Mouse (Mus musculus) heart, adult 18-20 months (tissue): ENCODE data around the gene Rnf113a1. TPM values are rescaled to one million over a fixed set of nuclear protein-coding genes. Genes with fewer than 3 reads are reported as not detected.
"Not testable (repeated sequence)": the region's sequence is repeated elsewhere in the genome, so short reads cannot be mapped to it uniquely, and the experiment has no call there.

ENCODE experiments used
- DNase-seq, 2 experiments: peaks; one replicate each; pipeline ENCODE4 v3.0.0; 2021 to 2022; ENCODE audit warnings: mixed read lengths in 1 of 2
- long read RNA-seq, 2 experiments: library from polyadenylated mRNA; stranded (forward); transcript quantifications; one replicate each; pipeline ENCODE4 v2.0.0; 2021
- total RNA-seq, 2 experiments: library from RNA; stranded (reverse); gene quantifications; 2 replicates each; pipeline ENCODE4 v1.2.3; 2021

Rnf113a1 gene
- total RNA-seq, result 1 to 10 TPM; 1.4 to 1.6 TPM
- long read RNA-seq, experiment 1, partial matches to known transcripts, result 0 of 1 reads
- long read RNA-seq, experiment 1, other reads (novel, unspliced or antisense), result 0 of 1 reads
- long read RNA-seq, experiment 2, partial matches to known transcripts, result 0 of 2 reads
- long read RNA-seq, experiment 2, other reads (novel, unspliced or antisense), result 0 of 2 reads

GRCm38 (mm10) chrX:37191105-37191743 is at the start of gene Rnf113a1, which contains the start of gene Ndufa1:
Gene Rnf113a1 (plus strand): TSS chrX:37191245.
Gene Ndufa1 (minus strand): TSS chrX:37191163.
- DNase-seq, result peak; percentile 86 to 87

DNA sequence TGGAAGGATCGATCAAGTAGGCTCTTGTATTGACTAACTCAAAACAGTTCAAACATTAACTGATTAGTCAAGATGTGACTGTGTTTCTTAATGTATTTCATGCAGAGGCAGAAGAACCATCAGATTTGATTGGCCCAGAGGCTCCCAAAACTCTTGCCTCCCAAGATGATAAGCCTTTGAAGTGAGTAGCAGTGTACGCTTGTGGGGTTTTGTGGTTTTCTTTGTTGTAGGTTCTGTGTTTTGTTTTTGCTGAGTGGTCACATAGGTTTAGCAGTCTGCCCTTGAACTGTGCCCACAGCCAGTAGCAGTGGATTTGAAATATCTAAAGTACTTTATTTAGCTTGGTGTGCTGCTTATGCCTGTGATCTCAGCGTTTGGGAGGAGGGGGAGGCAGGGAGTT is 49.3 kb upstream of the Rnf113a1 start:
- no peak for DNase-seq

GRCm38 (mm10) chrX:37144498-37144897 is 46.5 kb upstream of the Rnf113a1 start:
- DNase-seq, result not testable (repeated sequence)

DNA sequence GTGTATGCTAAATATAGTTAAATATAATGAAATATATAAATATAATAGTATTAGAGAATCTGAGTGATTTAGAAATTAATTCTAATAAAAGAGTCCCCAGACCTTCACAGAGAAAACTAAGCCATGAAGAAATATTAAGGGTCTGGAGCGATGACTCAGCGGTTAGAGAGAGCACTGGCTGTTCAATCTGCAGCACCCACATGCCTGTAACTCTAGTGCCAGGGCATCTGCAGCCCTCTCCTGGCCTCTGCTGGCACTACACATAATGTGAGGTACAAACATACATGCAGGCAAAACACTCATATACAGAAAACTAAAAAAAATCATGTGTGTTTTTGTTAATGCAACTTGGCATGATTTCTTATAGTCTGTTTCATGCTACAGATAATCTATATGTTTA is 46.1 kb upstream of the Rnf113a1 start:
- no peak for DNase-seq

DNA sequence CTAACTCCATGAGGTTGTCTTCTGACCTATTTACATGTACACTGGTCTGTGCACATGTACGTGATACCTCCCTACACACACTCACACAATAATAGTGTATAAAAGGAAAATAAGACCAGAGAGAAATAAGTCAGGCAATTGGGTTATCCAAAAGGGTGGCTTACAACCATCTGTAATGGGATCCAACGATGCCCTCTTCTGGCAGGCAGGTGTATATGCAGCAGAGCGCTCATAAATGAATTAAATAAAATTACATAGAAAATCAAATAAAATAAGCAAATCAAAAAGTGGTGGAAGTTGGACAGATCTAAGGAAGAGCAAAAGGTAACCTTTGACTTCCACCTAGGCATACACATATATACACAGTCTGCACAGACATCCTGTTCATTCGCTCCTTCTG is 33.2 kb upstream of the Rnf113a1 start:
- no peak for DNase-seq

- no peak for DNase-seq
Observed at GRCm38 (mm10) chrX:37161169-37161568, 29.9 kb upstream of the Rnf113a1 start.

GRCm38 (mm10) chrX:37163115-37163514 is 27.9 kb upstream of the Rnf113a1 start:
- DNase-seq, result no peak

- peak; percentile 44 to 55 for DNase-seq
Observed at GRCm38 (mm10) chrX:37167085-37167484, 24.0 kb upstream of the Rnf113a1 start.

- no peak for DNase-seq
Observed at GRCm38 (mm10) chrX:37168742-37169141, 22.3 kb upstream of the Rnf113a1 start, which contains the start of gene Akap14. Gene Akap14 (minus strand): TSS chrX:37168842.

- DNase-seq, result not testable (repeated sequence)
Observed at GRCm38 (mm10) chrX:37184401-37184800, 6.6 kb upstream of the Rnf113a1 start.

GRCm38 (mm10) chrX:37190755-37191104 is 315 bp upstream of the Rnf113a1 start:
- no peak for DNase-seq

DNA sequence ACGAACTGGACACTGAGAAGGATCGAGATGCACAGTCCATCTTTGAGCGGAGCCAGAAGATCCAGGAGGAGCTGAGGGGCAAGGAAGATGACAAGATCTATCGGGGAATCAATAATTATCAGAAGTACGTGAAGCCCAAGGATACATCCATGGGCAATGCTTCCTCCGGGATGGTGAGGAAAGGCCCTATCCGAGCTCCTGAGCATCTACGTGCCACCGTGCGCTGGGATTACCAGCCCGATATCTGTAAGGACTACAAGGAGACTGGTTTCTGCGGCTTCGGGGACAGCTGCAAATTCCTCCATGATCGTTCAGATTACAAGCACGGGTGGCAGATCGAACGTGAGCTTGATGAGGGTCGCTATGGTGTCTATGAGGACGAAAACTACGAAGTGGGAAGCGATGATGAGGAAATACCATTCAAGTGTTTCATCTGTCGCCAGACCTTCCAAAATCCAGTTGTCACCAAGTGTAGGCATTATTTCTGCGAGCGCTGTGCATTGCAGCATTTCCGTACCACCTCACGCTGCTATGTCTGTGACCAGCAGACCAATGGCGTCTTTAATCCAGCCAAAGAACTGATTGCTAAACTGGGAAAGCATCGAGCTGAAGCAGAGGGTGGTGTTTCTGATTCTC is 817 bp downstream of the Rnf113a1 start:
- peak in 1 of 2 experiments; percentile 28 for DNase-seq

DNA sequence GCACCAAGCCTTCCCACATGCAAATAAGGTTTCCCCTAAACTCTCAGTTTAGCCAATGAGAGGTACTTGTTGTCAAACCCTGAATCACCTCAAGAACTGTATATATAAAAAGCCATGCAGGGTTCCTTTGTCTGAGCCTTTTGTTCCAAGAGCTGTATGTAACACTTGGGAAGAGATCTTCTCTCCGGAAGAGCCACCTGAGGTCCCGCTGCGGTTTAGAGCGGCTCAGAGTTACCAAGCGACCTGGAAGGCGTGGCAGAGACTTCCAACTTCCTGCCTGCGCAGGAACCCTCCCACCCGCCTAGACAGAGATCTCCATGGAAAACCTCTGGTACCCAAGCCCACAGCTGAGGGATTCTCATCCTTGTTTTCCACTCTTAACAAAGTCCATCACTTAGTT is 7.6 kb downstream of the Rnf113a1 start:
- no peak for DNase-seq

GRCm38 (mm10) chrX:37210941-37211340 is 19.9 kb downstream of the Rnf113a1 start, which contains the start of gene Gm9:
Gene Gm9 (minus strand): TSS chrX:37211041.
- DNase-seq, result no peak

DNA sequence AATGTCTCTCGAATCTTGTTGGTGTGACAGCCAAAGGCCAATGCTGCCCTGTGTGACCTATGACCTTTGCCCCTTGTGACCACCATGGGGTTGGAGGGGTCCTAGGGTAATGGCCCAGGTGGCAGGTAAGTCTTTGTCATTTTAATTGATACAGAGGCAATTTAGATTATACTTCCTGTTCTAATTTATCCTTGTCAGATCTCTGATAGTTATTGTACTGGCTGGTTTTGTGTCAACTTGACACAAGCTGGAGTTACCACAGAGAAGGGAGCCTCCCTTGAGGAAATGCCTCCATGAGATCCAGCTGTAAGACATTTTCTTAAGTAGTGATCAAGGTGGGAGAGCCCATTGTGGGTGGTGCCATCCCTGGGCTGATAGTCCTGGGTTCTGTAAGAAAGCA is 31.1 kb downstream of the Rnf113a1 start, which contains the start of gene Rhox1:
Gene Rhox1 (minus strand): TSS at position 101 of the 400 bp plus-strand sequence.
- DNase-seq, result not testable (repeated sequence)

Other genes with a start within 250 kb of the Rnf113a1 start
- 1 to 10 TPM; 4.1 to 7.5 TPM for gene Sept6, start 199.5 kb upstream of the Rnf113a1 start, total RNA-seq
- not detected for gene Sowahd, start 142.4 kb upstream of the Rnf113a1 start, total RNA-seq
- gene Rpl39, start 105.8 kb upstream of the Rnf113a1 start, total RNA-seq, result 100 to 1,000 TPM; 299 to 335 TPM
- gene Upf3b, start 80.9 kb upstream of the Rnf113a1 start, total RNA-seq, result 1 to 10 TPM; 6.6 to 9.8 TPM
- gene Nkap, start 64.5 kb upstream of the Rnf113a1 start, total RNA-seq, result 10 to 100 TPM in 1 of 2 experiments, 1 to 10 TPM in 1; 9.8 to 11.6 TPM
- not detected for gene Akap14, start 22.4 kb upstream of the Rnf113a1 start, total RNA-seq
- 100 to 1,000 TPM; 829 to 884 TPM for gene Ndufa1, start 82 bp upstream of the Rnf113a1 start, total RNA-seq
- gene Gm9, start 19.8 kb downstream of the Rnf113a1 start, total RNA-seq, result not detected
- not detected for gene Rhox1, start 31.0 kb downstream of the Rnf113a1 start, total RNA-seq
- not detected for gene Rhox2a, start 53.7 kb downstream of the Rnf113a1 start, total RNA-seq
- gene Rhox3a, start 58.7 kb downstream of the Rnf113a1 start, total RNA-seq, result not detected
- gene Rhox4a, start 74.1 kb downstream of the Rnf113a1 start, total RNA-seq, result not detected
- not detected for gene Rhox3a2, start 188.8 kb downstream of the Rnf113a1 start, total RNA-seq
- not detected for gene Rhox4a2, start 199.6 kb downstream of the Rnf113a1 start, total RNA-seq
- not detected for gene Rhox2b, start 220.8 kb downstream of the Rnf113a1 start, total RNA-seq
- not detected for gene Rhox4b, start 241.2 kb downstream of the Rnf113a1 start, total RNA-seq